ENCODE assay signal across 11 mouse cellular contexts in the genomic region with DNA sequence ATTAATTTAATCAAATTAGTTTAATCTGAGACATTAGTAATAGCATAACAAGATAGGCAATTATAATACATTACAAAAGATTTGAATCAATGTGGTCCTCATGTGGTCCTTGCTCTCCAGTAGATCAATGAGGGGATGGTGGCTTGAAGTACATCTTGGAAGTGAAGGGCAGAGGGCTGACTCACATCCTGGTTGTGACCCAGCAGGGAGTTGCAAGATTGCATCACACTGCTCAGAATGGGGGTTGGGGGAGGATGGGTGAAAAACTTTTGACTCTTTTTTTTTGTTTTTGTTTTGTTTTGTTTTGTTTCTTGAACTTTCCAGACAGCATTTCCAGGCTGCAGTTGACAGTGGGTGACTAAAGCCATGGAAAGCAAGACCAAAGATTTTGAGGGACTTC.
A peak's percentile ranks its signal among the peaks of the same experiment; 100 is the strongest.
DNase-seq lines count a peak whose midpoint lies in the region; ATAC-seq and TF ChIP-seq lines count a peak whose summit lies in the region.
"Had no signal": no experiment of that assay in that cellular context is flagged by ENCODE, and none has a peak within 500 bp of the region (broad histone marks: within the 10 kb centered on the region; RNA-seq: fewer than 3 reads in every experiment).

No protein-coding gene starts in this region.

- H3K27ac ChIP-seq in lung, postnatal 0 days (ENCODE audit: low read length) = no peak overlapping the region
- peak overlapping the region; percentile 90 for H3K27ac ChIP-seq in embryonic fibroblast, embryonic 13.5 days (ENCODE audit: insufficient read depth, low read length)
- no peak overlapping the region for H3K27ac ChIP-seq in midbrain, embryonic 13.5 days
- H3K27ac ChIP-seq: limb, embryonic 15.5 days; midbrain, embryonic 10.5 days had no signal

- no peaks in the 10 kb centered on the region for H3K36me3 ChIP-seq in lung, postnatal 0 days (ENCODE audit: insufficient read depth, low read length)
- H3K36me3 ChIP-seq in midbrain, embryonic 13.5 days = no peaks in the 10 kb centered on the region
- H3K36me3 ChIP-seq: limb, embryonic 15.5 days; midbrain, embryonic 10.5 days had no signal

- ATAC-seq in lung, postnatal 0 days = no peak
- ATAC-seq in megakaryocyte progenitor cell, adult 5-6 weeks (replicated peaks; ENCODE audit: poor library complexity) = peak; percentile 71
- no peak for ATAC-seq in inflammation-experienced regulatory T-cells, adult 6 months
- ATAC-seq in midbrain, embryonic 13.5 days = no peak

- no peak overlapping the region for H3K9ac ChIP-seq in lung, postnatal 0 days (replicated peaks; ENCODE audit: low read depth)
- H3K9ac ChIP-seq in midbrain, embryonic 13.5 days (replicated peaks) = no peak overlapping the region
- H3K9ac ChIP-seq: limb, embryonic 15.5 days had no signal

- H3K27me3 ChIP-seq in lung, postnatal 0 days (replicated peaks; ENCODE audit: insufficient read depth, low read length) = no peaks in the 10 kb centered on the region
- H3K27me3 ChIP-seq in midbrain, embryonic 13.5 days = no peaks in the 10 kb centered on the region

- H3K9me3 ChIP-seq in lung, postnatal 0 days (ENCODE audit: low read length) = no peaks in the 10 kb centered on the region
- no peaks in the 10 kb centered on the region for H3K9me3 ChIP-seq in midbrain, embryonic 13.5 days
- H3K9me3 ChIP-seq: limb, embryonic 15.5 days; midbrain, embryonic 10.5 days had no signal

- TF ChIP-seq POLR2A in lung, adult 2 months (IDR thresholded peaks at IDR 0.05; ENCODE audit: borderline replicate concordance, extremely low read depth, low read depth, low read length) = no peak
- no peak for TF ChIP-seq POLR2A in embryonic fibroblast, embryonic 13.5 days (IDR thresholded peaks at IDR 0.05; ENCODE audit: low read depth, low read length)

- H3K4me3 ChIP-seq in lung, postnatal 0 days (ENCODE audit: low read depth, low read length) = no peak overlapping the region
- H3K4me3 ChIP-seq in lung, adult 2 months (replicated peaks; ENCODE audit: extremely low read depth, low read depth, low read length) = no peak overlapping the region
- no peak overlapping the region for H3K4me3 ChIP-seq in embryonic fibroblast, embryonic 13.5 days (ENCODE audit: insufficient read depth, low read length)
- no peak overlapping the region for H3K4me3 ChIP-seq in midbrain, embryonic 13.5 days (replicated peaks)
- H3K4me3 ChIP-seq: limb, embryonic 15.5 days; midbrain, embryonic 10.5 days had no signal

- TF ChIP-seq CTCF in lung, postnatal 0 days (IDR thresholded peaks at IDR 0.05) = no peak
- TF ChIP-seq CTCF in lung, adult 2 months (IDR thresholded peaks at IDR 0.05; ENCODE audit: insufficient read depth, low read length) = no peak
- TF ChIP-seq CTCF in embryonic fibroblast, embryonic 13.5 days (IDR thresholded peaks at IDR 0.05; ENCODE audit: borderline replicate concordance, insufficient read depth, low read length) = no peak

- H3K4me2 ChIP-seq in lung, postnatal 0 days (replicated peaks; ENCODE audit: low read depth, low read length) = no peak overlapping the region
- H3K4me2 ChIP-seq in midbrain, embryonic 13.5 days (replicated peaks) = no peak overlapping the region
- H3K4me2 ChIP-seq: limb, embryonic 15.5 days had no signal

- H3K4me1 ChIP-seq in lung, postnatal 0 days (ENCODE audit: insufficient read depth, low read depth, low read length) = no peaks in the 10 kb centered on the region
- no peaks in the 10 kb centered on the region for H3K4me1 ChIP-seq in lung, adult 2 months (ENCODE audit: control insufficient read depth, insufficient read depth, low read length)
- H3K4me1 ChIP-seq in embryonic fibroblast, embryonic 13.5 days (ENCODE audit: control insufficient read depth, insufficient read depth, low read length) = peaks cover 10% of the 10 kb centered on the region
- H3K4me1 ChIP-seq in midbrain, embryonic 13.5 days (replicated peaks) = no peaks in the 10 kb centered on the region

- DNase-seq in lung, postnatal 0 days (ENCODE audit: low spot score) = peak; percentile 50
- DNase-seq in lung, adult 2 months = no peak
- peak; percentile 89 for DNase-seq in NIH3T3 (ENCODE audit: low read depth)
- no peak for DNase-seq in kidney, adult 9 months
- DNase-seq: cerebellum, adult 18-20 months had no signal

- TF ChIP-seq EP300 in lung, postnatal 0 days (IDR thresholded peaks at IDR 0.05) = no peak

Comparison
In these comparisons a context has a peak if more than half of its experiments do, and no peak if none do; other contexts are left out.
1. DNase-seq: peak in lung, postnatal 0 days (single experiment) and NIH3T3 (single experiment); none in lung, adult 2 months (single experiment) and kidney, adult 9 months (single experiment).